In genomic region chr17:15591216-15591881, GRCm38 (mm10) we compare ENCODE assay signal across 21 mouse cellular contexts. TPM values are rescaled to one million over a fixed set of nuclear protein-coding genes. Genes with fewer than 3 reads are reported as not detected.
DNase-seq lines count a peak whose midpoint lies in the region; ATAC-seq and TF ChIP-seq lines count a peak whose summit lies in the region.
"Had no signal": no experiment of that assay in that cellular context is flagged by ENCODE, and none has a peak within 500 bp of the region (broad histone marks: within the 10 kb centered on the region; RNA-seq: fewer than 3 reads in every experiment).

No protein-coding gene starts in this region.

- H3K27me3 ChIP-seq in thymus, adult 2 months (ENCODE audit: control insufficient read depth, insufficient read depth, low read length), result no peaks in the 10 kb centered on the region
- no peaks in the 10 kb centered on the region for H3K27me3 ChIP-seq in intestine, embryonic 15.5 days (replicated peaks)
- no peaks in the 10 kb centered on the region for H3K27me3 ChIP-seq in small intestine, adult 2 months (ENCODE audit: control insufficient read depth, insufficient read depth, low read length)
- H3K27me3 ChIP-seq in forebrain, embryonic 14.5 days (replicated peaks; ENCODE audit: control insufficient read depth, insufficient read depth, low read length), result no peaks in the 10 kb centered on the region
- H3K27me3 ChIP-seq in hindbrain, postnatal 0 days (ENCODE audit: insufficient read depth, low read length), result no peaks in the 10 kb centered on the region
- H3K27me3 ChIP-seq: embryonic facial prominence, embryonic 13.5 days; forebrain, embryonic 12.5 days; heart, embryonic 15.5 days had no signal

- H3K4me3 ChIP-seq in thymus, adult 2 months (ENCODE audit: control insufficient read depth, insufficient read depth, low read length), result no peak overlapping the region
- no peak overlapping the region for H3K4me3 ChIP-seq in intestine, embryonic 15.5 days (replicated peaks)
- no peak overlapping the region for H3K4me3 ChIP-seq in small intestine, adult 2 months (ENCODE audit: low read depth, low read length)
- H3K4me3 ChIP-seq in forebrain, embryonic 14.5 days (ENCODE audit: low read depth, low read length), result no peak overlapping the region
- H3K4me3 ChIP-seq in hindbrain, postnatal 0 days (ENCODE audit: low read length), result no peak overlapping the region
- H3K4me3 ChIP-seq: embryonic facial prominence, embryonic 13.5 days; forebrain, embryonic 12.5 days; heart, adult 2 months; heart, embryonic 15.5 days had no signal

- no peak for TF ChIP-seq CTCF in thymus, adult 2 months (IDR thresholded peaks at IDR 0.05; ENCODE audit: borderline replicate concordance, control insufficient read depth, extremely low read depth, insufficient read depth, low read length, poor library complexity)
- TF ChIP-seq CTCF in small intestine, adult 2 months (IDR thresholded peaks at IDR 0.05; ENCODE audit: extremely low read depth, insufficient read length, insufficient replicate concordance, low read depth, low read length), result no peak
- no peak for TF ChIP-seq CTCF in hindbrain, postnatal 0 days (IDR thresholded peaks at IDR 0.05; ENCODE audit: low read depth)

- TF ChIP-seq POLR2A in thymus, adult 2 months (IDR thresholded peaks at IDR 0.05; ENCODE audit: control insufficient read depth, extremely low read depth, insufficient read depth, low read length, poor library complexity), result no peak
- no peak for TF ChIP-seq POLR2A in small intestine, adult 2 months (IDR thresholded peaks at IDR 0.05; ENCODE audit: low read depth, low read length)

- no peaks in the 10 kb centered on the region for H3K4me1 ChIP-seq in thymus, adult 2 months (replicated peaks; ENCODE audit: control insufficient read depth, insufficient read depth, low read length)
- no peaks in the 10 kb centered on the region for H3K4me1 ChIP-seq in intestine, embryonic 15.5 days (replicated peaks)
- H3K4me1 ChIP-seq in small intestine, adult 2 months (ENCODE audit: control insufficient read depth, insufficient read depth, insufficient read length, low read length), result peaks cover 15% of the 10 kb centered on the region; the same call in 1 of the 2 replicates
- H3K4me1 ChIP-seq in forebrain, embryonic 14.5 days (ENCODE audit: control insufficient read depth, insufficient read depth, low read length), result no peaks in the 10 kb centered on the region
- H3K4me1 ChIP-seq in hindbrain, postnatal 0 days (ENCODE audit: insufficient read depth, low read length), result no peaks in the 10 kb centered on the region
- H3K4me1 ChIP-seq: embryonic facial prominence, embryonic 13.5 days; forebrain, embryonic 12.5 days; heart, embryonic 15.5 days had no signal

- no peak overlapping the region for H3K27ac ChIP-seq in thymus, adult 2 months (ENCODE audit: control insufficient read depth, insufficient read depth, low read length)
- no peak overlapping the region for H3K27ac ChIP-seq in intestine, embryonic 15.5 days
- peak overlapping the region; percentile 96 for H3K27ac ChIP-seq in small intestine, adult 2 months (ENCODE audit: insufficient read depth, low read depth, low read length)
- no peak overlapping the region for H3K27ac ChIP-seq in forebrain, embryonic 14.5 days (ENCODE audit: low read depth, low read length)
- H3K27ac ChIP-seq in hindbrain, postnatal 0 days, result no peak overlapping the region
- H3K27ac ChIP-seq: embryonic facial prominence, embryonic 13.5 days; forebrain, embryonic 12.5 days; heart, adult 2 months; heart, embryonic 15.5 days; hindbrain, embryonic 14.5 days had no signal

- H3K9ac ChIP-seq in intestine, embryonic 15.5 days, result no peak overlapping the region
- H3K9ac ChIP-seq in forebrain, embryonic 14.5 days (ENCODE audit: low read length), result no peak overlapping the region
- no peak overlapping the region for H3K9ac ChIP-seq in hindbrain, postnatal 0 days (replicated peaks; ENCODE audit: low read length)
- H3K9ac ChIP-seq: embryonic facial prominence, embryonic 13.5 days; forebrain, embryonic 12.5 days; forebrain, postnatal 0 days; heart, embryonic 15.5 days; hindbrain, embryonic 14.5 days had no signal

- peak; percentile 39 for ATAC-seq in intestine, embryonic 15.5 days
- no peak for ATAC-seq in forebrain, embryonic 14.5 days
- ATAC-seq in hindbrain, postnatal 0 days, result no peak
- ATAC-seq: forebrain, postnatal 0 days had no signal

- no peaks in the 10 kb centered on the region for H3K36me3 ChIP-seq in thymus, adult 2 months (ENCODE audit: control insufficient read depth, insufficient read depth, low read length)
- no peaks in the 10 kb centered on the region for H3K36me3 ChIP-seq in intestine, embryonic 15.5 days
- H3K36me3 ChIP-seq in small intestine, adult 2 months (ENCODE audit: control insufficient read depth, insufficient read depth, low read length), result no peaks in the 10 kb centered on the region
- no peaks in the 10 kb centered on the region for H3K36me3 ChIP-seq in forebrain, embryonic 14.5 days (ENCODE audit: control insufficient read depth, insufficient read depth, low read length)
- H3K36me3 ChIP-seq in hindbrain, postnatal 0 days (ENCODE audit: insufficient read depth, low read length), result no peaks in the 10 kb centered on the region
- H3K36me3 ChIP-seq: embryonic facial prominence, embryonic 13.5 days; forebrain, embryonic 12.5 days; heart, embryonic 15.5 days had no signal

- DNase-seq in thymus, postnatal 4 days, result peak; percentile 15
- no peak for DNase-seq in thymus, adult 2 months
- peak; percentile 31 for DNase-seq in T-cell, adult 2 months (ENCODE audit: low spot score)
- no peak for DNase-seq in forebrain, embryonic 14.5 days (ENCODE audit: low spot score)
- DNase-seq in hindbrain, postnatal 0 days (ENCODE audit: low spot score), result no peak
- DNase-seq in retina, postnatal 1 day, result no peak
- DNase-seq: adrenal gland, postnatal 10 days; cerebellum, adult 11-12 months; cerebellum, adult 9-10 months; cerebellum, postnatal 25 days; forebrain, postnatal 0 days; gastrocnemius, postnatal 14 days; heart, adult 2 months; heart, postnatal 14 days had no signal

- H3K9me3 ChIP-seq in intestine, embryonic 15.5 days, result no peaks in the 10 kb centered on the region
- H3K9me3 ChIP-seq in forebrain, embryonic 14.5 days (replicated peaks; ENCODE audit: control insufficient read depth, low read length), result no peaks in the 10 kb centered on the region
- no peaks in the 10 kb centered on the region for H3K9me3 ChIP-seq in hindbrain, postnatal 0 days (ENCODE audit: low read length)
- H3K9me3 ChIP-seq: forebrain, embryonic 12.5 days; heart, embryonic 15.5 days had no signal

- 70% methylated on average over 7 of the region's 7 CpGs for WGBS in thymus, adult 2 months
- 74% methylated on average over 7 of the region's 7 CpGs for WGBS in intestine, embryonic 15.5 days
- WGBS in small intestine, adult 2 months, result 36% methylated on average over 7 of the region's 7 CpGs
- WGBS in forebrain, embryonic 14.5 days, result 75% methylated on average over 7 of the region's 7 CpGs
- 83% methylated on average over 7 of the region's 7 CpGs for WGBS in hindbrain, postnatal 0 days

- no peak overlapping the region for H3K4me2 ChIP-seq in intestine, embryonic 15.5 days (replicated peaks)
- H3K4me2 ChIP-seq in forebrain, embryonic 14.5 days (ENCODE audit: low read length), result no peak overlapping the region
- no peak overlapping the region for H3K4me2 ChIP-seq in hindbrain, postnatal 0 days (ENCODE audit: low read depth, low read length)
- H3K4me2 ChIP-seq: embryonic facial prominence, embryonic 13.5 days; forebrain, embryonic 12.5 days; heart, embryonic 11.5 days; heart, embryonic 15.5 days; hindbrain, embryonic 14.5 days had no signal

RNA-seq across cellular contexts. Expression of gene Prdm9, which starts 27.2 kb away (rescaled TPM):
- 1.4 and 1.7 TPM in 2 replicates for polyA plus RNA-seq in thymus, adult 2 months (2012; rRNA removed)
- polyA plus RNA-seq in intestine, embryonic 15.5 days (2015; fragmentation: Nextera tagmentation; extraction: Ambion mirVana), result 1.2 and 2.2 TPM in 2 replicates
- polyA plus RNA-seq in small intestine, adult 2 months (2012; rRNA removed), result 2.1 and 3.0 TPM in 2 replicates
- polyA plus RNA-seq in forebrain, embryonic 14.5 days (2014; fragmentation: Nextera tagmentation; extraction: Ambion mirVana), result 0.77 TPM in 2 replicates
- 0.94 and 1.2 TPM in 2 replicates for total RNA-seq in hindbrain, postnatal 0 days (2014; rRNA removed)
- 0.76 and 1.2 TPM in 2 replicates for polyA plus RNA-seq in hindbrain, postnatal 0 days (2015; fragmentation: Nextera tagmentation; extraction: Ambion mirVana)

Comparison
In these comparisons a context has a peak if more than half of its experiments do, and no peak if none do; other contexts are left out.
1. DNase-seq: peak in thymus, postnatal 4 days (single experiment) and T-cell, adult 2 months (single experiment); none in thymus, adult 2 months (single experiment), forebrain, embryonic 14.5 days (single experiment), hindbrain, postnatal 0 days (single experiment) and retina, postnatal 1 day (single experiment).